Mouse (Mus musculus): Measurements from ENCODE around the gene Tnfrsf11a. TPM values are rescaled to one million over a fixed set of nuclear protein-coding genes. Genes with fewer than 3 reads are reported as not detected.
"Not testable (repeated sequence)": the region's sequence is repeated elsewhere in the genome, so short reads cannot be mapped to it uniquely, and the experiment has no call there.

Gene Tnfrsf11a
- polyA plus RNA-seq, 1 experiment from 2014 or later, result 0.60 TPM

- no peak for ATAC-seq (ENCODE audit: extremely low read depth, insufficient number of reproducible peaks, low FRiP score, low TSS enrichment)
- Histone ChIP-seq H3K4me2 (no peak overlapping the region), H3K9me3 (no peaks in the 10 kb centered on the region), H3K27ac (replicated peaks) (no peak overlapping the region; the same call in 1 of the 2 replicates), H3K4me1 (peaks cover 3% of the 10 kb centered on the region; the same call in 1 of the 2 replicates), H3K4me3 (no peak overlapping the region), H3K9ac (no peak overlapping the region), H3K36me3 (no peaks in the 10 kb centered on the region), H3K27me3 (replicated peaks) (peaks cover 17% of the 10 kb centered on the region)
- WGBS, result 55% methylated on average over 6 of the region's 6 CpGs
These were observed 6.3 kb downstream of the Tnfrsf11a start for GRCm38 (mm10) chr1:105786731-105787357.

GRCm38 (mm10) chr1:105790103-105790502, 9.6 kb downstream of the Tnfrsf11a start:
- no peak overlapping the region for H3K4me3 ChIP-seq
- 93% methylated on average over 3 of the region's 3 CpGs for WGBS
- H3K9ac ChIP-seq, result no peak overlapping the region
- H3K36me3 ChIP-seq, result no peaks in the 10 kb centered on the region
- H3K9me3 ChIP-seq, result no peaks in the 10 kb centered on the region
- peaks cover 3% of the 10 kb centered on the region; the same call in 1 of the 2 replicates for H3K4me1 ChIP-seq
- H3K27ac ChIP-seq (replicated peaks), result no peak overlapping the region
- H3K27me3 ChIP-seq (replicated peaks), result no peaks in the 10 kb centered on the region
- H3K4me2 ChIP-seq, result no peak overlapping the region
- ATAC-seq (ENCODE audit: extremely low read depth, insufficient number of reproducible peaks, low FRiP score, low TSS enrichment), result no peak

- Histone ChIP-seq H3K4me2 (no peak overlapping the region), H3K27ac (replicated peaks) (no peak overlapping the region), H3K9me3 (no peaks in the 10 kb centered on the region), H3K4me1 (no peaks in the 10 kb centered on the region), H3K4me3 (no peak overlapping the region), H3K36me3 (no peaks in the 10 kb centered on the region), H3K27me3 (replicated peaks) (no peaks in the 10 kb centered on the region), H3K9ac (no peak overlapping the region)
- no peak for ATAC-seq (ENCODE audit: extremely low read depth, insufficient number of reproducible peaks, low FRiP score, low TSS enrichment)
- 76% methylated on average over 6 of the region's 6 CpGs for WGBS
These were observed 14.2 kb downstream of the Tnfrsf11a start for GRCm38 (mm10) chr1:105794670-105795069.

GRCm38 (mm10) chr1:105795705-105796104, 15.2 kb downstream of the Tnfrsf11a start:
- H3K9ac ChIP-seq, result no peak overlapping the region
- H3K9me3 ChIP-seq, result no peaks in the 10 kb centered on the region
- no peak overlapping the region for H3K4me3 ChIP-seq
- no peak overlapping the region for H3K4me2 ChIP-seq
- 77% methylated on average over 4 of the region's 4 CpGs for WGBS
- no peaks in the 10 kb centered on the region for H3K27me3 ChIP-seq (replicated peaks)
- no peaks in the 10 kb centered on the region for H3K36me3 ChIP-seq
- no peak for ATAC-seq (ENCODE audit: extremely low read depth, insufficient number of reproducible peaks, low FRiP score, low TSS enrichment)
- H3K27ac ChIP-seq (replicated peaks), result no peak overlapping the region
- H3K4me1 ChIP-seq, result no peaks in the 10 kb centered on the region

GRCm38 (mm10) chr1:105800570-105800969, 20.1 kb downstream of the Tnfrsf11a start:
- H3K9me3 ChIP-seq, result no peaks in the 10 kb centered on the region
- H3K4me2 ChIP-seq, result no peak overlapping the region
- H3K9ac ChIP-seq, result no peak overlapping the region
- H3K27ac ChIP-seq (replicated peaks), result no peak overlapping the region
- H3K36me3 ChIP-seq, result no peaks in the 10 kb centered on the region
- no peak for ATAC-seq (ENCODE audit: extremely low read depth, insufficient number of reproducible peaks, low FRiP score, low TSS enrichment)
- no peak overlapping the region for H3K4me3 ChIP-seq
- H3K4me1 ChIP-seq, result no peaks in the 10 kb centered on the region
- 67% methylated on average over 6 of the region's 6 CpGs for WGBS
- no peaks in the 10 kb centered on the region for H3K27me3 ChIP-seq (replicated peaks)

- no peaks in the 10 kb centered on the region for H3K27me3 ChIP-seq (replicated peaks)
- H3K4me3 ChIP-seq, result no peak overlapping the region
- no peak overlapping the region for H3K4me2 ChIP-seq
- no peaks in the 10 kb centered on the region for H3K9me3 ChIP-seq
- no peaks in the 10 kb centered on the region for H3K36me3 ChIP-seq
- no peaks in the 10 kb centered on the region for H3K4me1 ChIP-seq
- no peak overlapping the region for H3K9ac ChIP-seq
- ATAC-seq (ENCODE audit: extremely low read depth, insufficient number of reproducible peaks, low FRiP score, low TSS enrichment), result no peak
- H3K27ac ChIP-seq (replicated peaks), result no peak overlapping the region
These were observed 20.7 kb downstream of the Tnfrsf11a start for GRCm38 (mm10) chr1:105801252-105801651.

- no peaks in the 10 kb centered on the region for H3K36me3 ChIP-seq
- no peak overlapping the region for H3K9ac ChIP-seq
- H3K4me3 ChIP-seq, result no peak overlapping the region
- no peaks in the 10 kb centered on the region for H3K27me3 ChIP-seq (replicated peaks)
- no peaks in the 10 kb centered on the region for H3K9me3 ChIP-seq
- no peak overlapping the region for H3K27ac ChIP-seq (replicated peaks)
- ATAC-seq (ENCODE audit: extremely low read depth, insufficient number of reproducible peaks, low FRiP score, low TSS enrichment), result no peak
- 36% methylated on average over 6 of the region's 6 CpGs for WGBS
- no peaks in the 10 kb centered on the region for H3K4me1 ChIP-seq
- peak overlapping the region; percentile 26; the same call in 1 of the 2 replicates for H3K4me2 ChIP-seq
These were observed 22.4 kb downstream of the Tnfrsf11a start for GRCm38 (mm10) chr1:105802941-105803340.

- no peak for ATAC-seq (ENCODE audit: extremely low read depth, insufficient number of reproducible peaks, low FRiP score, low TSS enrichment)
- Histone ChIP-seq H3K4me1 (no peaks in the 10 kb centered on the region), H3K27me3 (replicated peaks) (no peaks in the 10 kb centered on the region), H3K4me2 (no peak overlapping the region), H3K9ac (no peak overlapping the region), H3K36me3 (no peaks in the 10 kb centered on the region), H3K4me3 (no peak overlapping the region), H3K9me3 (no peaks in the 10 kb centered on the region), H3K27ac (replicated peaks) (no peak overlapping the region)
- WGBS, result 23% methylated on average over 3 of the region's 3 CpGs
These were observed 23.8 kb downstream of the Tnfrsf11a start for GRCm38 (mm10) chr1:105804285-105804684.

GRCm38 (mm10) chr1:105805565-105805964, 25.0 kb downstream of the Tnfrsf11a start:
- Histone ChIP-seq H3K27me3 (replicated peaks) (no peaks in the 10 kb centered on the region), H3K4me2 (no peak overlapping the region)
- ATAC-seq (ENCODE audit: extremely low read depth, insufficient number of reproducible peaks, low FRiP score, low TSS enrichment), result no peak

GRCm38 (mm10) chr1:105807028-105807722, 26.7 kb downstream of the Tnfrsf11a start:
- no peaks in the 10 kb centered on the region for H3K9me3 ChIP-seq
- H3K27ac ChIP-seq (replicated peaks), result no peak overlapping the region
- H3K4me1 ChIP-seq, result no peaks in the 10 kb centered on the region
- 83% methylated on average over 10 of the region's 10 CpGs for WGBS
- ATAC-seq (ENCODE audit: extremely low read depth, insufficient number of reproducible peaks, low FRiP score, low TSS enrichment), result no peak
- no peak overlapping the region for H3K4me2 ChIP-seq
- H3K4me3 ChIP-seq, result no peak overlapping the region
- no peaks in the 10 kb centered on the region for H3K27me3 ChIP-seq (replicated peaks)
- no peak overlapping the region for H3K9ac ChIP-seq
- H3K36me3 ChIP-seq, result no peaks in the 10 kb centered on the region

More at GRCm38 (mm10) chr1:105805565-105805964, 25.0 kb downstream of the Tnfrsf11a start:
- Histone ChIP-seq H3K4me3 (no peak overlapping the region), H3K36me3 (no peaks in the 10 kb centered on the region), H3K27ac (replicated peaks) (no peak overlapping the region), H3K4me1 (no peaks in the 10 kb centered on the region), H3K9me3 (no peaks in the 10 kb centered on the region), H3K9ac (no peak overlapping the region)
- 82% methylated on average over 4 of the region's 4 CpGs for WGBS

- not testable (repeated sequence) for H3K9ac ChIP-seq; H3K4me3 ChIP-seq; H3K4me1 ChIP-seq; ATAC-seq (ENCODE audit: extremely low read depth, insufficient number of reproducible peaks, low FRiP score, low TSS enrichment); H3K4me2 ChIP-seq; H3K9me3 ChIP-seq; H3K36me3 ChIP-seq; H3K27ac ChIP-seq (replicated peaks); H3K27me3 ChIP-seq (replicated peaks)
These were observed 31.5 kb downstream of the Tnfrsf11a start for GRCm38 (mm10) chr1:105812027-105812426.

All from heart, embryonic 13.5 days (tissue).